Mouse (Mus musculus): ENCODE measurements around the gene Ddah2.

DNA sequence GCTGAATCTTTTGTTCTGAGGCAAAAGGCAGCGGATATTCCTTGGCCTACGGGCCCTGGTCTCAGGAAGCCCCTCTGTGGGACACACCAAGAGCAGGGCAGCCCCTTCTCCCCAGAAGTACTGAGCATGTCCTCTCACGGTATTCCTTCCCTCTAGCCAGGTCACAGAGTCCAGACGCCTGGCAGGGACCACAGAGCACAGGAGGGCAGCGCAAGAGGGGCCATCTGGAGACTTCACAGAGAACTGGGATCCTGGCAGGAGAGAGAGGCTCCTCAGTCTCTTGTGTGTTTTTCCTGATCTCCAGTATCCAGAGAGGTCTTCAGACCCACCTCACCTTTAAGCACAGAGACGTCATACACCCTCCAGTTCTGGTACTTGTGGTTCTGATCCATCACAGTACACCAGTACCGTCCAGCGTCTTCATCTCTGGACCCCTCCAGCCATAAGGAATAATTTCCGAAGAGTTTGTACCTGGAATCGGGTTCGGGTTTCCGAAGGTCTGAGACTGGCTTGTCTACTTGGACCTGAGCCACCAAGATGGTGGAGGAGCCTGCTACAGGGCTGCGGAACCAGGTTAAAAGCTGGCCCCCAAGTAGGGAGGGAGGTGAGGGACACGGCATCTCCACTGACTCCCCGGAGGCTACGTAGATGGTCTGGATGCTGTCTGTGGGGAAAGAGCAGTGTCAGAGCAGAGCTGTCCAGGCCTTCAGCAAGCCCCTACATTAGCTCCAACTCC is 24.2 kb downstream of the Ddah2 start:
- TF ChIP-seq CTCF (IDR thresholded peaks at IDR 0.05 in 2 of 3, conservative IDR thresholded peaks at IDR 0.05 in 1 of 3; ENCODE audit: control insufficient read depth in 1 of 3, insufficient read depth in 1 of 3, low read depth in 2 of 3, low read length in 3 of 3, poor library complexity in 1 of 3, severe bottlenecking in 1 of 3) (no peak), POLR2A (IDR thresholded peaks at IDR 0.05; ENCODE audit: control insufficient read depth in 1 of 2, insufficient read depth in 1 of 2, low read depth in 1 of 2, low read length in 2 of 2, poor library complexity in 1 of 2) (no peak)

Measured in MEL (cell line).